Mouse (Mus musculus): ENCODE results near the gene Zfp580.
"Not testable (repeated sequence)": the region's sequence is repeated elsewhere in the genome, so short reads cannot be mapped to it uniquely, and the experiment has no call there.

The Zfp580 gene

DNA sequence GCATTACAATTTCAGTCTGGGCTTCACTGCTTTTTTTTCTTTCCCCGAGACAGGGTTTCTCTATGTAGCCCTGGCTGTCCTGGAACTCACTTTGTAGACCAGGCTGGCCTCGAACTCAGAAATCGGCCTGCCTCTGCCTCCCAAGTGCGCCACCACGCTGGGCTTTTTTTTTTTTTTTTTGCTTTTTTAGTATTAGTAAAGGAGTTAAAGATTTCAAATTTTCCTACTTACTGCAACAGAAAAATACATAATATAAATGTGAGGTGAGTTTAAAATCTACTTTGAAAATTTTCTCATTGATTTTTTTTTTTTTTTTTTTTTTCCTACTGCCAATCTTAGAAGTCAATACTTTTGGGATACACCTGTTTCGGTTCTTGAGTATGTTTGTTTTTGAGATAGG lies 13.5 kb downstream of the Zfp580 start:
- DNase-seq (ENCODE audit: low spot score) = no peak

- DNase-seq (ENCODE audit: low spot score) = no peak
Measured at GRCm38 (mm10) chr7:5073586-5073985, 22.2 kb downstream of the Zfp580 start.

DNA sequence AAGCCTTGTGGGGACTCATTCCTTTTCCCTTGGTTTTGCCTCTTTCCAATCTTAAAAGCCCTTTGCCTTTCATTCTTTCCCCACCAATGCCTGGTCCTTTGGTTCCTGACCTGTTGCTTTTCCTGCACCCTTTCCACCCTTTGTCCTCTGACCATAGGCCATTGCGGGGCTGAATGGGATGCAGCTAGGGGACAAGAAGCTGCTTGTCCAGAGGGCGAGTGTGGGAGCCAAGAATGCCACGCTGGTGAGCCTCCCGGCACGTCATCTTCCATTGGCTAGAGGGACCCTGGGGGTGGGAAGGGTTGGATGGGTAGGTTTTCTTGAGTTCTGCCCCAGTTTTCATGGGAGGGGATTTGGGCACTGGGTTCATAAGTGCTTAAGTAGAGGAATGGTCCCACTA lies 23.6 kb downstream of the Zfp580 start:
- DNase-seq (ENCODE audit: low spot score) = no peak

DNA sequence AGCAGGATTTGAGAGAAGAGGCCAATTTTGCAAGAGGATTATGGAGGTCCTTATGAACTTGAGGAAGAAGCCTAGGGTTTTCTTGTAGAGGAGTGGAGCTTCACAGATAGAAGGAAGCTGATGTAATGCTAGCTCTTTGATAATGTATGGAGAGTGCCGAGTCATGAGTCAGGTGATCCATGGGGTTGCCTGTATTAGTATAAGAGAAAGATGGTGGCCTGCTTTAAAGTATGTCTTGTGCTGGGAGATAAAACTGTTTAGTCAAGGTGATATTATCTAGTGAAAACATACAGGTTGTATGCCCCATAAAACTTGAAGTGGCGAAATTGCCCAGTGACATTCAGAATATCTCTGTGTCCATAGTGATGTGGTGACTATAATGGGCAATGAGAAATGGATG lies 25.6 kb downstream of the Zfp580 start:
- DNase-seq (ENCODE audit: low spot score) = no peak

DNA sequence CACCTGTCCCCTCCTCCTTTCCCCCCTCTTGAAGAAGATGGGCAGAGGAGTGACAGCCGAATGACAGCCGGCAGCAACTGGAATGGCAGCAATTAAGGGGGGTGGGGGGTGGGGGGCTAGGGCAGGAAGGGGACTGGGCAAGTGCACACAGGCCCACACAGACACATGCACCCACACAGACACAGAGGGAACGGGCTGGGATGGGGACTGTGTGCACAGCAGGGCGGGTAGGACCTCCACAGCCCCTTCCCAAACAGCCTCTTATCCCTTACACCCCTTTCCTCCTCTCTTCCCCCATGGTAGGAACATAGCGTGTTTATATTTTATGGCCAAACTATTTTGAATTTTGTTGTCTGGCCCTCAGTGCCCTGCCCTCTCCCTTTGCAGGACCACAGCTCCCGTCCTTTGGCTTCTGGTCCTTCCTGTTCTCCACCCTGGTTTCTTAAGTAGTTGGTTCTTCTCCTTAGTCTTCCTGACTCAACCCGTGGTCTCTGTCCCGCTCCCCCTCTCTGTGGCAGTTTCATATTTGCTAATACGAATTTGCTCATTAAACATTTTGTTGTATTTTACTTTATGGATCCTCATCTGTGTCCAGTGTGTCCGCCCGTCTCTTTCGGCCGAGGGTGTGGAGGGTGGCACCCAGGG lies 28.1 kb downstream of the Zfp580 start:
- DNase-seq (ENCODE audit: low spot score) = not testable (repeated sequence)

GRCm38 (mm10) chr7:5080010-5080751 lies 28.8 kb downstream of the Zfp580 start, which contains the start of gene Epn1:
Epn1 (plus strand) TSS chr7:5080235.
- peak; percentile 99 for DNase-seq (ENCODE audit: low spot score)

GRCm38 (mm10) chr7:5080815-5081214 lies 29.5 kb downstream of the Zfp580 start:
- no peak for DNase-seq (ENCODE audit: low spot score)

GRCm38 (mm10) chr7:5081241-5081640 lies 29.9 kb downstream of the Zfp580 start:
- no peak for DNase-seq (ENCODE audit: low spot score)

DNA sequence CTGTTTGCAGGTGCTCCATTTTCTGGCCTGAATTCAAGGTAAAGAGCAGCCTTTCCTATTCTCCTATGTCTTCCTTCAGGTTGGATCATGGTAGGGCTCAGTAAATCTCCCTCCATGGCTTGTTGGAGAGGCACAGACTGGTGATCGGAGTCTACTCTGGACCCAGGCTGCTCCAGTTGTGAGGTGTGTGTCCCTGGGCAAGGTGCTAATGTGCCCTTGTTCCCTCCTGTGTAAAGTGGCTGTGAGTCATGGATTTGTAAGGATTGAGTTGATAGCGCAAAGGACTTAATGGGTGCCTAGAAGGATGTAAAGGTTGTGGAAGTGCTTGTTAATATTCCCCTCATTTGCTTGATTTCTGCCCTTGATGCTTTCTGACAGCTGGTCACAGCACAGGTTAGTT lies 30.6 kb downstream of the Zfp580 start:
- no peak for DNase-seq (ENCODE audit: low spot score)

- DNase-seq (ENCODE audit: low spot score) = no peak
Measured at GRCm38 (mm10) chr7:5083325-5084105, 32.2 kb downstream of the Zfp580 start.

DNA sequence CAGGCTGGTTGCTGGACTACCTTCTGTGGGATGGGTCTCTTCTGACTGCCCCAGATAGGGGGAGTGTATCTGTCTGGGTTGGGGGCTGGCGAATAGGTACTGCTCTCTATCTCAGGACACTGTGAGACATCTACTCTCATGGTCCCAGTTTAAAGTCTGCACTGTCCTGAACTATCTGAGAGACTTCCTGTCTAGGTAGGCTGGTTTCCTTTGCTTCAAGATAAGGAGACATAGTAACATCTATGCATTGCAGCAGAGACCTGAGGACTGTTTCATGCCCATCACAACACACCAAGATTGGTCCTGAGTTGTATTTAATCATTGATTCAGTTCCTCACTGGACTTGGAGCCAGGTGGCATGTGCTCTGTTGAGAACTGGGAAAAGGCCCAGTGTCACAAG lies 34.2 kb downstream of the Zfp580 start:
- DNase-seq (ENCODE audit: low spot score) = no peak

GRCm38 (mm10) chr7:5086921-5087440 lies 35.6 kb downstream of the Zfp580 start:
- no peak for DNase-seq (ENCODE audit: low spot score)

DNA sequence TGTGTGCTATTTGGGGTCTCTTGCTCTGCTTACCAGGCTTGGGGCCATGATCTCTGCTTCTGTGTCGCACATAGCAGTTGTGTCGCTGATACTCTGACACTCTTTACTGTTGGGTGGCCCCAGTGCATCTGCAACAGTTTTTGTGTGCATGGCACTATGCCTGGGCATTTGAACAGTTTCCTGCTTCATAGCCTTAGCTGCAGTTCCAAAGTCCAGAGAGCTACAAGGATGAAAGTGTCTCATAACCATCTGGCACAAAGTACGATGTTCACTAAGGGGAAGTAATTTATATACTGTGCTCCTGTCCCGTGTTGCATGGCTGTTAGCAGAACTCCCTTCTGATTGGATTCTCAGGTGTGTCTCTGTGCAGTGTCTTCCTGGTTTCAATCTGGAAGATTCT lies 36.5 kb downstream of the Zfp580 start:
- no peak for DNase-seq (ENCODE audit: low spot score)

GRCm38 (mm10) chr7:5089853-5090252 lies 38.5 kb downstream of the Zfp580 start:
- DNase-seq (ENCODE audit: low spot score) = no peak

DNA sequence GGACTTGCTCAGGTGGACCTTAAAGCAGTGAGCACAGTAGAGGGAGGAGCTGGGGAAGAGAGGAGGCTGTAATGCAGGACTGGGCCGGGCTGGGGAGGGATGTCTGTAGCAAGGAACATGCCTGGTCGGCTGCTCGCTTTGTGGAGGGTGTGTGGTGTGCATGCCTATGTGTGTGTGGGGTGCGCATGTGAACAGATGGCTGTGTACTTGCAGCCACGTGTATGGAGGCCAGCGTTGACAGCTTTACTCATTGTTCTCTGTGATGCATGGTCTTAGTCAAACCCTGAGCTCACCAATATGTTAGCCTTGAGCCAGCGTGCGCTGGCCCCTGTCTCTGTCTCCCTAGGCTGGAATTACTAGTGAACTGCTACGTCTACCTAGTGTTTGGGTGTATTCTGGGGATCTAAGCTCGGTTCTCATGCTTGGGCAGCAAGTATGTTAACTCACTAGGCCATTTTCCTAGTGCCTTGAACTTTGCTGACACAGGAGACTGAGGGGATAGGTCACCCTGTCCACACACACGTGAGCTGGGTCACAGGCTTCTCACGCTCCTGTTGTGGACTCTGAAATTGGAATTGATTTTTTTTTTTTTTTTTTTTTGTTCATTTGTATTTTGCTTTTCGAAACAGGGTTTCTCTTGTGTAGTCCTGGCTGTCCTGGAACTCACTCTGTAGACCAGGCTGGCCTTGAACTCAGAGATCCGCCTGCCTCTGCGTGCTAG lies 39.8 kb downstream of the Zfp580 start:
- no peak for DNase-seq (ENCODE audit: low spot score)

DNA sequence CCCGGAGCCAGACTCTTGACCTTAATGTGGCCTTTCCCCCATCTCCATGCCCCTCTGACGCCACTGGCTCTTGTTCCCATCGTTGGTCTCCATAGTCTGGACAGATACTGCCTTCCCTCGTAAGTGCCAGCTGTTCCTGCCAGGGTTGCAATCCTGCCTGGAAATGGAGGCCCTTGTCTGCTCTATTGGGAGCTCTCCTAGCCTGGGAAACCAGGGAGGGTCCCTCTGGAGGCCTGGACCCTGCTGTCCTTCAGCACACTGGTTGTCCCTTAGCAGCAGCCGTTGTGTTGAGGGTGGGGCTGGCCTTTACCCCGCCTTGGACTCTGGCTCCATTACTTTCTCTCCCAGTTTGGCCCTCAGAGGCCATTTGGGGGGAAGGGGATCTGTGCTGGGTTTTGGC lies 41.0 kb downstream of the Zfp580 start:
- DNase-seq (ENCODE audit: low spot score) = no peak

DNA sequence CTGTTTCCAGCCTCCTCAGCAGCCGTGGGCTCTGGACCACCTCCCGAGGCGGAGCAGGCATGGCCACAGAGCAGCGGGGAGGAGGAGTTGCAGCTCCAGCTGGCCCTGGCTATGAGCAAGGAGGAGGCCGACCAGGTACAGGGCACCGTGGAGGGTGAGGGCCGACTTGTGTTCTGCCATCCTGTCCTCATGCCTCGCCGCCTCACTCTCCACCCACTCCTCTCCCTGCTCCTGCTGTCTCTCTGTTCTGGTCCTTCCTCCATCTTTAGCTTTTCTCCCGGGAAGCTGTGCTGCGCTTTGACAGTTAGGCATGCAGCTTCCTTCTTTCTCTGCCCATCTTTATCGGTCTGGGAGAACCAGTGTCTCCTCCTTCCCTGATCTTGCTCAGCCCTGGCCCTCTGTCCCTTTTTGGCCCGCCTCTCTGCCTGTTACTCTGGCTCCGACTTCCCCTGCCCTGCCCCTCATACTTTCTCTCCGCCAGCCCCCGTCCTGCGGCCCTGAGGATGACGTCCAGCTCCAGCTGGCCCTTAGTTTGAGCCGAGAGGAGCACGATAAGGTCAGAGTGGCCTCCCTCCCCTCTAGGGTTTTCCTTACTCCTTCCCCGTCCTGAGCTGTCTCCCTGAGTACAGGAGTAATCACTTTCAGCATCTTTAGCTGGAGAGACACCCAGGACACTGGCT lies 41.6 kb downstream of the Zfp580 start:
- no peak for DNase-seq (ENCODE audit: low spot score)

GRCm38 (mm10) chr7:5098769-5099168 lies 47.4 kb downstream of the Zfp580 start:
- no peak for DNase-seq (ENCODE audit: low spot score)

DNA sequence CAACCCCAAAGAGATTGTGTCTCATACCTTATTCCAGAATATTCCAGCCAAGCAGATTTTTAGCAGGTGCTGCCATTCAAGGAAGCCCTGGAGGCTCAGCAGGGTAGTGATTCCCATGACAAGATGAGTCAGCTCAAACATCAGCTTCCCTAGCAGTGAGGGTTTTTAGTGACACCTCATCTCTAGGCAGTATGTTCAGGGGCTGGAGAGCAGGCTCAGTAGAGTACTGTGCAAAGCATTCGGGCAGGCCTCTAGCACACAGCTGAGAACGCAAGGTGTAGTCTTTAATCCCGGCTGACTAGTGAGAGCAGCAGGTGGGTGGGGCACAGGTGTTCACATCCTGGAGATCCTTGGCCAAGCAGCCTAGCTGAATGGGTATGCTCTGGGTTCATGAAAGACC lies 48.5 kb downstream of the Zfp580 start:
- DNase-seq (ENCODE audit: low spot score) = no peak

DNA sequence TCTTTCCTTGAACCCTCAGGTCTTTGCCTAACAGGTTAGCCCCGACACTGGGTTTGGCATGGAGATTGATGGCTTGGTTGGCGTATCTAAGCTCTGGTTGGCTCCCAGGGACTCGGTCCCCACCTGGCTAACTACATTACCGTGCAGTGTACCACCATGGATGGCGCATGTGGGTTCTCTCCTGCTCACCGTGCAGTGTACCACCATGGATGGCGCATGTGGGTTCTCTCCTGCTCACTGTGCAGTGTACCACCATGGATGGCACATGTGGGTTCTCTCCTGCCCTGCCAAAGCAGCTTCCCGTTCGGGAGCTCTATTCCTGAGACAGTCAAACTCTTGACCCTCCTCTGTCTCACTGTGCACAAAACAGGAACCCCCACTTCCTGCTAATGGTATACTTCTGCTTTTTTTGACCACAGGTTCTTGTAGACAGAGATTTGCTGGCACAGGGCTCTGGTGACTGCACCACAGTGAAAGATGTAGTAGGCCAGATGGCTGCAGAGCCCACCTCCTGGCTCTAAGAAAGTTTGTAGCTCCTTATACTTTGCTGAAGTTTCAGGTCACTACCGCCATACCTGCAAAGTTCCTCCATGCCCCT lies 49.8 kb downstream of the Zfp580 start:
- no peak for DNase-seq (ENCODE audit: low spot score)

DNA sequence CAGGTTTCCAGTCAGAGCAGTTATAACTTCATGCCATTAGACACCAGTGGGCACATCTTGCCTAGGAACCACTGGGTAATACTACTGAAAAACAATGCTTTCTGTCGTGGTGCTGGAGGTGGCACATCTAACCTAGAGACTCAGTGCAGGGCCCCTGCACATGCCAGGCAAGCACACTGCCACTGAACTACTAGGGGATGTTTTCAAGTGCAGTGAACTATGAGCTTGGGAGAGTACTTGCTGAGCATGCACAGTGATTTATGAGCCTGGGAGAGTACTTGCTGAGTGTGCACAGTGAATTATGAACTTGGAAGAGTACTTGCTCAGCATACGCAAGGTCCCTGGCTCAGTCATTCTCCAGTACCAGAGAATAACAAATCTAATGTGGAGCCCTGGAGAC lies 51.2 kb downstream of the Zfp580 start:
- no peak for DNase-seq (ENCODE audit: low spot score)

Measured in embryo, embryonic 10 days (tissue).